Mouse (Mus musculus) lung, adult 2 months (tissue): ENCODE measurements around the gene Calcoco1. TPM values are rescaled to one million over a fixed set of nuclear protein-coding genes. Genes with fewer than 3 reads are reported as not detected.

Experiments
- DNase-seq: peaks from one replicate; pipeline ENCODE4 v3.0.0; 2022
- H3K4me1 ChIP-seq: fragments of 200-500 bp; 2 replicates; pipeline ENCODE4 v1.6.1; 2011; ENCODE audit warnings: low read length; ENCODE audit not compliant: control insufficient read depth, insufficient read depth
- H3K4me3 ChIP-seq: fragments of 200-500 bp; replicated peaks from 2 replicates; pipeline ENCODE3; 2011; ENCODE audit warnings: low read depth, mild to moderate bottlenecking, control low read depth, low read length; ENCODE audit errors: extremely low read depth
- CTCF ChIP-seq: fragments of 200-500 bp; IDR thresholded peaks from 2 replicates; pipeline ENCODE4 v1.5.1; 2011; ENCODE audit warnings: mild to moderate bottlenecking, low read length, control low read depth; ENCODE audit not compliant: insufficient read depth
- POLR2A ChIP-seq: fragments of 200-500 bp; IDR thresholded peaks from 2 replicates; pipeline ENCODE4 v1.6.1; 2011; ENCODE audit warnings: low read depth, mild to moderate bottlenecking, control low read depth, low read length, borderline replicate concordance; ENCODE audit errors: extremely low read depth
- WGBS: fragments of 180-500 bp; shearing (Covaris S2); methylation state at CpG from one replicate; pipeline ENCODE4 v1.1.7; 2018; 5-methylcytosine and 5-hydroxymethylcytosine counted together
- polyA plus RNA-seq: library from polyadenylated mRNA; depleted of rRNA; stranded (reverse); fragments of >200 nt; gene quantifications from 2 replicates; pipeline ENCODE4 v1.2.3, GENCODE M21; 2012

Calcoco1 gene
- polyA plus RNA-seq, 1 experiment = 105 TPM

DNA sequence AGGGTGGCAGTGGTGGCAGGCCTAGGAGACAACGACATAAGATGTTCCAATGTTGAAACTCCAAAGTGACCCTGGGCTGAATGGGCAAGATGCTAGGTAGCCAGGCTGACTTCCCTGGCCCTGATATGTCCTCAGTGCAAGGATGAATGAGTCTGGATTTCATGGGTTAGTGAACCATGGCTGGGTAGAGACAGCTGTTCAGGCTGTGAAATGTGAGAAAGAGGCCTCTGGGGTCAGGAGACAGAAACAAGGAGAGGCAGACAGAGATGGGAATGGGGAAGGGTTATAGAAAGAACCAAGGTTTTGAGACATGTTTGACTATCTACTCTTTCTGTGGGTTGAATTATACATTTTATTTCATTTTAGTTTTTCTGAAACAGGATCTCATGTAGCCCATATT, 27.1 kb upstream of the Calcoco1 start:
- TF ChIP-seq CTCF = no peak
- no peak for TF ChIP-seq POLR2A
- no peak overlapping the region for H3K4me3 ChIP-seq
- 89% methylated on average over 1 of the region's 1 CpGs for WGBS
- H3K4me1 ChIP-seq = 0 out of 2 replicates have a peak, but pooled peaks cover 3% of the 10 kb centered on the region
- no peak for DNase-seq

DNA sequence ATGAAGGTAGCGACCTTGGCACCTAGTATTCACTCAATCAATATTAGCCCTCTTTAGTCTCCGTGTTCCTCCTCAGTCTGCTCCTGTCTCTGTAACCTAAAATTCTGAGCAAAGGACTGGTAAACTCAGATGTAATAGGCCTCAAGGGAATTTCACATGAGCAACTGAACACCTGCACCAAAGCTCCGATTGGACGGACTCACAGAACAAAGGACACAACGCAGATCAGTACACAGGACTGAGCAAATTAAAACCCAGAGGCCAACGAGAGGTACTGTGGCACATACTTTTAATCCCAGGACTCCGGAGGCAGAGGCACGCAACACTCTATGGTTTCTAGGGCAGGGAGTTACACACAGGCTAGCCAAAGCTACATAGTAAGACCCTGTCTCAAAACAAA, 25.9 kb upstream of the Calcoco1 start:
- Histone ChIP-seq H3K4me3 (no peak overlapping the region), H3K4me1 (0 out of 2 replicates have a peak, but pooled peaks cover 3% of the 10 kb centered on the region)
- 58% methylated on average over 8 of the region's 8 CpGs for WGBS
- no peak for DNase-seq
- TF ChIP-seq POLR2A (no peak), CTCF (no peak)

DNA sequence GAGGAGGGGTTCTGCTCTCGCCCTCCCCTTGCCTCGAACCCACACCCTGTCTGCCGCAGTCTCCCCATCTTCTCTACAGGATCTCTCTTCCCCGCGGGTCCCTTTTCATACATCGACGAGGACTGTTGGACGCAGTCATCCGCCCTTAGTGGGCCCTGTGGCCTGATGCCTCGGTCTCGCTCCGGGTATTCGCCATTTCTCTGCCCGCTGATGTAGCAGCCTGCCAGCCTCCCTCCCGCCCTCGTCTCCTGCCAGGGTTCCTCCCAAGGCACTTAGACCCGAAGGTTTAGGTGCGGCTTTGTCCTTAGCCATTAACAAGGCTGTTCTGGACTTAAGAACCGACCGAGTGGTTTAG, 25.3 kb upstream of the Calcoco1 start:
- WGBS = 2% methylated on average over 20 of the region's 20 CpGs
- TF ChIP-seq CTCF = no peak
- no peak for TF ChIP-seq POLR2A

DNA sequence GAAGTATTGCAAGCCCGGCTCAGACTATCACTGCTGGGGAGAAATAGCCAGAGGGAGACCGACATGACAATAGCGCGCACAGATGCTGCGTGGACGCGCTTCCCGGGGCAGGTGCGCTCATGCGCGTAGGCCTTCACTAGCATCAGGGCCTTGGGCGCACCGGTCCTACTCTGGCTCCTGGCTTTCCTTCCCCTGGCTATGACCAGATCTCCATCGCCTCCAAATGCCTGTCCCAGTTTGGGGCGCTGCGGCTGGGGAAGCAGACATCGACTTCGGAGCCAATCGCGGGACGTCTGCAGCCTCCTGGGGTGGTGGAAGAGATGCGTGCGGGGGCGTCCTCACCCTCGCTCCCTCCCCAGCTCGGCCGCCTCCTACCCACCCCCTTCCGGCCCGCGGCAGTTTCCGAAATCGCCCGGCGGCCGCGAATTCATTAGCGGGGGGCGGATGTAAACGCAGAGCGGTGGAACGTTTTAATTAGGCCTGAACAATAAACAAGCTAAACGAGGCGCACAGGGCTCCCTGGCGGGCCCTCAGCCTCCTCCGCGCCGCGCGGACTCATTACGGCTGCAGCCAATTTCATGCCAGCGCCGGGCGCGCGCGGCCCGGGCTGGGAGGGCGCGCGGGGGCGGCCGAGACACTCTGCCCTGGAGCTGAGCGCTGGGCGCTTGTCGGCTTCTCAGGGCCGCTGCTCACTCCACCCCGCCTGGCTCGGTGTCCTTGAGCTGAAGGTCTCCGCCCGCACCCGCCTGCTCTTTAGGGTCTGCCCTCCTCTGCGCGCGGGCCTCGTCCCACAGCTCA, 24.7 kb upstream of the Calcoco1 start:
- no peak for DNase-seq
- Histone ChIP-seq H3K4me3 (no peak overlapping the region), H3K4me1 (0 out of 2 replicates have a peak, but pooled peaks cover 3% of the 10 kb centered on the region)
- WGBS = under 1% methylated on average over 75 of the region's 75 CpGs
- TF ChIP-seq POLR2A (no peak), CTCF (no peak)

More for the DNA sequence above, 25.3 kb upstream of the Calcoco1 start:
- DNase-seq = no peak
- Histone ChIP-seq H3K4me1 (0 out of 2 replicates have a peak, but pooled peaks cover 3% of the 10 kb centered on the region), H3K4me3 (no peak overlapping the region)

DNA sequence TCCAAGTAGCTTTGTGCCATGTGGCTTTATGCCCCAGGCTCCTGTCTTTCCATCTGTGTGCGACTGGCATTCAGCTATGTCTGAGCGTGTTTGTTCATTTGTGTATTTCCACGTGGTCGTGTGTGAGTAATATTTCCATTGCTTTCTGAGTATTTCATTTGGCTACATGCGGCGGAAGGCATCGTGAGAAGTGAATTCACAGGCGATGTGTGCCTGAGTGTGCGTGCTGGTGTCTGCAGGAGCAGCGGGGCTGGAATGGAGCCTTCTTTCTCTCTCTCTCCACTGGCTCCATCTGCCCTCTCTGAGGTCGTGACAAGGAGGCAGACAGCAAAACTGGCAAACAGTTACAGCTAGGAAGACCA, 24.1 kb upstream of the Calcoco1 start:
- TF ChIP-seq CTCF (no peak), POLR2A (no peak)
- H3K4me3 ChIP-seq = no peak overlapping the region
- 14% methylated on average over 11 of the region's 11 CpGs for WGBS
- H3K4me1 ChIP-seq = 0 out of 2 replicates have a peak, but pooled peaks cover 3% of the 10 kb centered on the region
- DNase-seq = no peak

DNA sequence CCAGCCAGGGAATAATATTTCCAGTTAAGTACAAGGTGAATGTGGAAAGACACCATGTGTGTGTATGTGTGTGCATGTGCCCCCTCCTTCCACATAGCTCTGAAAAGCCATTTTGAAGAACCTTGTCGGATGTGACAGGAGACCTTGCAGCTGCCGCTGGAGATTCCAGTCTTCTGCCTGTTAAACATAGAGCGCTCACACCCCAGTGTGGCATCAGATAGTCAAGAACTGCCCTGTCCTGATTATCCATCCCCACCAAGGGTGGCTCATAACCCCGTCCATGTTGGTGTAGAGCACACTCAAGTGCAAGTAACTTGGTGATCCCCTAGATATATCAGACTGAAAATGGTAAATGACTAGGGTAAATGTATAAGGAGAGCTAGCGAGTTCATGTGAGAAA, 23.4 kb upstream of the Calcoco1 start:
- 37% methylated on average over 5 of the region's 5 CpGs for WGBS
- TF ChIP-seq POLR2A (no peak), CTCF (no peak)
- DNase-seq = no peak
- Histone ChIP-seq H3K4me1 (0 out of 2 replicates have a peak, but pooled peaks cover 3% of the 10 kb centered on the region), H3K4me3 (no peak overlapping the region)

DNA sequence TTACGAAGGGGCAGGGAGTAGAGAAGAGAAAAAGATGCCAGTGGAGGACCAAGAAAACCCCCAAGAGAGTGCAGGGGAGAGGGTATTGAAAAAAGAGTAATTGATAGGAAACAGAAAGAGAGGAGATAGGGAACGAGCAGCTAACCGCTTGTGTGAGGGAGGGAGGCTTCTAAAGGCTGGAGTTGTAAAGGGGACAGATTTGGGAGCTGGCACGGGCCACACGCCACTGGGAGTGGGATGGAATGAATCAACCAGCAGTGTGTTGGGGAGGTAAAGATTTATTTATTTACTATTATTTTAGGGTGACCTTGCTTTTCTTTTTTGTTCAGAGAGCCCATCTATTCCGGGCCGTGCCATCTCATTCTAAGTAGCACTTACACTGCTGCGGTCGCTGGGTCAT, 22.9 kb upstream of the Calcoco1 start:
- Histone ChIP-seq H3K4me3 (no peak overlapping the region), H3K4me1 (0 out of 2 replicates have a peak, but pooled peaks cover 3% of the 10 kb centered on the region)
- TF ChIP-seq POLR2A = no peak
- TF ChIP-seq CTCF = no peak
- 17% methylated on average over 9 of the region's 9 CpGs for WGBS
- no peak for DNase-seq

DNA sequence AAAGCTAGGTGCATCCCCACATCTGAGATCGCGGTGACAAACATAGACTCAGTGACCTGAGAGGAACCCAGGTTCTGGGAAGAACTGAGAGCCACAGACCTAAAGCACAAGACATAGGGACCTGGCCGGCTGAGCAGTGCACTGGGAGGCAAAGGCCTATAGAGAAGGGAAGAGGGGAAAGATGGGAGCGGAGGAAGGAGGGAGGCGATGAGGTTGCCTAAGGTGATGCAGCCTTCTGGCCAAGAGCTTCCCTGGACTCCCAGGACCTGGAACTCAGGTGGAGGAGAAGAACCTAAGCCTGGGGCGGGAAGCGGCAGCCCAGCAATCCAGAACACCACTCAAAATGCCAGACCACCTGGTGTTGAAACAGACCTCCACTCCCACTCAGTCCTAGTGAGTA, 22.4 kb upstream of the Calcoco1 start:
- 17% methylated on average over 7 of the region's 7 CpGs for WGBS
- Histone ChIP-seq H3K4me1 (0 out of 2 replicates have a peak, but pooled peaks cover 3% of the 10 kb centered on the region), H3K4me3 (no peak overlapping the region)
- DNase-seq = no peak
- no peak for TF ChIP-seq CTCF
- TF ChIP-seq POLR2A = no peak

DNA sequence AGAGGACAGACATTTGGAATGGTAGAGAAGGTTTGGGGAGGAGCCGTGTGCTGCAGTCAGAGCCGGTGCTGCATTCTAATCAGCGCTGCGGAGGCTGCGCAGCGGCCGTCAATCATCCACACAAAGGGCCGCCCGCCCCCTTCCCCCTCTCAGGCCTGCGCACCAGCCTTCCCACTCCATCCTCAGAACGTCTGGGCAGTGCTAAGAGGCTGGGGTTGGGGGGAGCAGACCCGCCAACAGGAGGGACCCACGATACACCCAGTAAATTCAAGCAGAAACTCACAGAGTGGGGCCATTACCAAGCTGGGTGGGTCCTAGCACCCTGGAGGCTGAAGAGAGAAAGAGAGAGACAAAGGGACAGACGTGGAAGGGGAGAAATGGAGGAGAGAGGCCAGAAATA, 22.0 kb upstream of the Calcoco1 start:
- DNase-seq = no peak
- Histone ChIP-seq H3K4me3 (no peak overlapping the region), H3K4me1 (0 out of 2 replicates have a peak, but pooled peaks cover 3% of the 10 kb centered on the region)
- WGBS = 2% methylated on average over 14 of the region's 14 CpGs
- TF ChIP-seq CTCF (no peak), POLR2A (no peak)

DNA sequence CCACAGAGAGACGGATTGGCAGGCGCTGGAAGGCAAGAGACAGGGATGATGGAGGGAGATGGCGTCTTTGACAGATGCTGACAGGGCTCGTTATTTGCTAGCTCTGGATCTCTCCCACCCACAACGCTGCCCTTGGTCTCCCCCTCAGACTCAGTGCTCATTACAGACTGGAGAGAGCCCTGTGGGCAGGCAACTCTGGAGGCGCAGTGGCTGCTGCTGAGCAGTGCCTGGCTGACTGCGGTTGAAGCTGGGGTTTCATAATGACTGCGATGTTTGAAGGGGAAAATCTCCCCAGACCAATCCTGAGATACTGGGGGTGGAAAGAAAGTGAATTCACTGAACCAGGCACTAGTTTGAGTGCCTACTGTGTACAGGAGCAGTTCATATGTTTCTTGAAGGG, 21.2 kb upstream of the Calcoco1 start:
- 30% methylated on average over 8 of the region's 8 CpGs for WGBS
- H3K4me3 ChIP-seq = no peak overlapping the region
- DNase-seq = no peak
- H3K4me1 ChIP-seq = 0 out of 2 replicates have a peak, but pooled peaks cover 3% of the 10 kb centered on the region
- TF ChIP-seq POLR2A (no peak), CTCF (no peak)
